Mouse (Mus musculus) kidney, postnatal 14 days (tissue): ENCODE data around the gene Sapcd1.

ENCODE experiments used
- DNase-seq: peaks from one replicate; pipeline ENCODE4 v3.0.0; 2022; ENCODE audit warnings: mixed read lengths

The Sapcd1 gene

GRCm38 (mm10) chr17:34977000-34977399, 50.8 kb downstream of the Sapcd1 start:
- DNase-seq: no peak
